Mouse (Mus musculus): ENCODE results near the gene Tspo. TPM values are rescaled to one million over a fixed set of nuclear protein-coding genes. Genes with fewer than 3 reads are reported as not detected.

The Tspo gene
- polyA plus RNA-seq (2012; rRNA removed; ENCODE audit: low replicate concordance): 318 and 325 TPM in 2 replicates

GRCm38 (mm10) chr15:83563327-83563856 lies at the start of gene Tspo, which contains the start of gene Mcat:
Gene Tspo (plus strand): TSS chr15:83563592.
Gene Mcat (minus strand): TSS chr15:83563787.

GRCm38 (mm10) chr15:83526424-83527091 lies 36.8 kb upstream of the Tspo start, which contains the start of gene Bik:
Gene Bik (plus strand): TSS chr15:83526862.

GRCm38 (mm10) chr15:83594513-83595363 lies 31.3 kb downstream of the Tspo start, which contains the start of gene Ttll12:
Gene Ttll12 (minus strand): TSS chr15:83595157.

Other genes starting within 250 kb of the Tspo start
- gene Arfgap3, start 213.3 kb upstream of the Tspo start, polyA plus RNA-seq (2012; rRNA removed; ENCODE audit: low replicate concordance): 40.4 and 52.1 TPM in 2 replicates
- gene Pacsin2, start 99.0 kb upstream of the Tspo start, polyA plus RNA-seq (2012; rRNA removed; ENCODE audit: low replicate concordance): 37.4 and 42.3 TPM in 2 replicates
- gene Ttll1, start 52.7 kb upstream of the Tspo start, polyA plus RNA-seq (2012; rRNA removed; ENCODE audit: low replicate concordance): 1.00 and 2.0 TPM in 2 replicates
- 4.4 and 5.6 TPM in 2 replicates for gene Bik, start 36.7 kb upstream of the Tspo start, polyA plus RNA-seq (2012; rRNA removed; ENCODE audit: low replicate concordance)
- gene Mcat, start 195 bp downstream of the Tspo start, polyA plus RNA-seq (2012; rRNA removed; ENCODE audit: low replicate concordance): 23.7 and 37.5 TPM in 2 replicates
- 15.8 and 24.0 TPM in 2 replicates for gene Ttll12, start 31.6 kb downstream of the Tspo start, polyA plus RNA-seq (2012; rRNA removed; ENCODE audit: low replicate concordance)
- gene Scube1, start 161.4 kb downstream of the Tspo start, polyA plus RNA-seq (2012; rRNA removed; ENCODE audit: low replicate concordance): 10.7 and 12.7 TPM in 2 replicates
- gene Mpped1, start 215.9 kb downstream of the Tspo start, polyA plus RNA-seq (2012; rRNA removed; ENCODE audit: low replicate concordance): not detected in 2 replicates

Data from duodenum, adult 2 months (tissue).